Mouse (Mus musculus): ENCODE measurements around the gene Supt4a.

- no peak for TF ChIP-seq CTCF (IDR thresholded peaks at IDR 0.05; ENCODE audit: borderline replicate concordance, insufficient read depth, low read depth, low read length)
- no peak for TF ChIP-seq POLR2A (IDR thresholded peaks at IDR 0.05; ENCODE audit: borderline replicate concordance, insufficient read depth, low read length)
Observed at GRCm38 (mm10) chr11:87778915-87779314, 41.6 kb downstream of the Supt4a start.

All from cerebellum, adult 2 months (tissue).